Mouse (Mus musculus) liver, embryonic 13.5 days (tissue): ENCODE data around the gene Tlcd2. TPM values are rescaled to one million over a fixed set of nuclear protein-coding genes. Genes with fewer than 3 reads are reported as not detected.

Experiments used
- ATAC-seq: fragments of 200-750 bp; cut with Nextera tagmentation; 2 replicates; pipeline ENCODE4 v1.8.0; 2017; ENCODE audit warnings: low read depth, mild to moderate bottlenecking, moderate number of reproducible peaks, moderate library complexity
- DNase-seq: peaks from one replicate; pipeline ENCODE4 v3.0.0; 2022
- H3K27ac ChIP-seq: fragments of 300-500 bp; sonication (generic); 2 replicates; pipeline ENCODE4 v1.5.1; 2015; ENCODE audit warnings: moderate library complexity, mild to moderate bottlenecking, inconsistent platforms
- H3K27me3 ChIP-seq: fragments of 300-500 bp; sonication (generic); 2 replicates; pipeline ENCODE4 v1.6.1; 2015; ENCODE audit warnings: mild to moderate bottlenecking, inconsistent platforms
- H3K36me3 ChIP-seq: fragments of 300-500 bp; sonication (generic); 2 replicates; pipeline ENCODE4 v1.6.1; 2015; ENCODE audit warnings: mild to moderate bottlenecking, inconsistent platforms
- H3K4me1 ChIP-seq: fragments of 300-500 bp; sonication (generic); replicated peaks from 2 replicates; pipeline ENCODE4 v1.6.1; 2015; ENCODE audit warnings: inconsistent platforms
- H3K4me2 ChIP-seq: fragments of 300-500 bp; sonication (generic); 2 replicates; pipeline ENCODE4 v1.6.1; 2015; ENCODE audit warnings: inconsistent platforms, mild to moderate bottlenecking, moderate library complexity
- H3K4me3 ChIP-seq: fragments of 300-500 bp; sonication (generic); replicated peaks from 2 replicates; pipeline ENCODE4 v1.5.1; 2015; ENCODE audit warnings: mild to moderate bottlenecking, inconsistent platforms
- H3K9ac ChIP-seq: fragments of 300-500 bp; sonication (generic); 2 replicates; pipeline ENCODE4 v1.6.1; 2015; ENCODE audit warnings: mild to moderate bottlenecking, inconsistent platforms
- H3K9me3 ChIP-seq: fragments of 300-500 bp; sonication (generic); replicated peaks from 2 replicates; pipeline ENCODE4 v1.6.1; 2016; ENCODE audit warnings: inconsistent platforms
- WGBS: fragments of 180-500 bp; shearing (Covaris S2); methylation state at CpG from one replicate; pipeline ENCODE4 v1.1.7; 2015; ENCODE audit not compliant: insufficient replicate concordance; 5-methylcytosine and 5-hydroxymethylcytosine counted together
- polyA plus RNA-seq: library from polyadenylated mRNA; unstranded; fragments of >200 nt; fragmentation: Nextera tagmentation; extraction: Ambion mirVana; gene quantifications from 2 replicates; pipeline ENCODE4 v1.2.1, GENCODE M21; 2015

Tlcd2 gene
- polyA plus RNA-seq, 1 experiment from 2014 or later: 18.8 TPM

GRCm38 (mm10) chr11:75429019-75429705, 32.4 kb upstream of the Tlcd2 start:
- ATAC-seq (no peak), DNase-seq (no peak)
- Histone ChIP-seq H3K4me2 (no peak overlapping the region), H3K36me3 (peaks cover 30% of the 10 kb centered on the region), H3K9me3 (peaks cover under 1% of the 10 kb centered on the region; the same call in 1 of the 2 replicates), H3K27me3 (no peaks in the 10 kb centered on the region), H3K9ac (no peak overlapping the region), H3K4me3 (no peak overlapping the region), H3K4me1 (peaks cover 12% of the 10 kb centered on the region), H3K27ac (no peak overlapping the region)
- WGBS: 27% methylated on average over 9 of the region's 9 CpGs

DNA sequence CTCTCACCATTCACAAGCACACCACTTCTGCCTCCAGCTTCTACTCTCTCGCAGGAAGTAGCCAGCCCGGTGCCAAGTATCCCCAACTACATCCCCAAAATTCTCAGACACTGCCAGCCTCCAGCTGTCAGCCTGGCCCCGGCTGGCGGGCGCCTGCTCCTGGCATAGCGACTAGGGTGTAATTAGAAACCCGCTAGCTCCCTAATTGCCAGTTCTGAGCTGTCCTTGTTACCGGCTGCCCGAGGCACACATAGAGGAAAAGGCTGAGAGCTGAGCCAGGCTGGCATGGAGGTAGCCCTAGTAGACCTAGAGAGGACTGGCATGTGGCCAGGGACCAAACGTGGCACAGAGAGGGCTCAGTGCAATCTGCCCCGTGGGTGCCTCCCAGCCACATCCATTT, 30.2 kb upstream of the Tlcd2 start:
- ATAC-seq: no peak
- no peak for DNase-seq

GRCm38 (mm10) chr11:75434138-75434537, 27.4 kb upstream of the Tlcd2 start:
- Histone ChIP-seq H3K4me2 (no peak overlapping the region), H3K27ac (0 out of 2 replicates have a peak overlapping the region, but pooled peaks have one; percentile 23), H3K9ac (no peak overlapping the region), H3K27me3 (no peaks in the 10 kb centered on the region), H3K4me1 (0 out of 2 replicates have a peak, but pooled peaks cover 6% of the 10 kb centered on the region), H3K36me3 (peaks cover 61% of the 10 kb centered on the region), H3K9me3 (peaks cover 10% of the 10 kb centered on the region), H3K4me3 (no peak overlapping the region)
- DNase-seq (no peak), ATAC-seq (no peak)
- 79% methylated on average over 5 of the region's 5 CpGs for WGBS

More for the DNA sequence above, 30.2 kb upstream of the Tlcd2 start:
- Histone ChIP-seq H3K27ac (no peak overlapping the region), H3K4me1 (peaks cover 4% of the 10 kb centered on the region), H3K4me3 (no peak overlapping the region), H3K9ac (no peak overlapping the region), H3K27me3 (no peaks in the 10 kb centered on the region), H3K36me3 (peaks cover 51% of the 10 kb centered on the region), H3K9me3 (peaks cover 10% of the 10 kb centered on the region), H3K4me2 (no peak overlapping the region)
- 77% methylated on average over 11 of the region's 11 CpGs for WGBS

- Histone ChIP-seq H3K4me3 (peak overlapping the region; percentile 56), H3K27ac (peak overlapping the region; percentile 67)
- no peak for ATAC-seq
These were observed 23.3 kb upstream of the Tlcd2 start for GRCm38 (mm10) chr11:75438194-75438593.

GRCm38 (mm10) chr11:75438804-75439203, 22.7 kb upstream of the Tlcd2 start:
- 87% methylated on average over 3 of the region's 3 CpGs for WGBS
- H3K9me3 ChIP-seq: peaks cover 10% of the 10 kb centered on the region
- peak overlapping the region; percentile 55 for H3K9ac ChIP-seq
- peak overlapping the region; percentile 67 for H3K27ac ChIP-seq
- peaks cover 73% of the 10 kb centered on the region for H3K36me3 ChIP-seq
- peak overlapping the region; percentile 54 for H3K4me2 ChIP-seq
- peaks cover 40% of the 10 kb centered on the region for H3K4me1 ChIP-seq
- H3K27me3 ChIP-seq: no peaks in the 10 kb centered on the region
- DNase-seq: no peak
- H3K4me3 ChIP-seq: peak overlapping the region; percentile 56
- no peak for ATAC-seq

More at GRCm38 (mm10) chr11:75438194-75438593, 23.3 kb upstream of the Tlcd2 start:
- 58% methylated on average over 13 of the region's 13 CpGs for WGBS
- no peak for DNase-seq
- no peaks in the 10 kb centered on the region for H3K27me3 ChIP-seq
- peaks cover 36% of the 10 kb centered on the region for H3K4me1 ChIP-seq
- H3K36me3 ChIP-seq: peaks cover 70% of the 10 kb centered on the region
- H3K9ac ChIP-seq: peak overlapping the region; percentile 56
- H3K4me2 ChIP-seq: peak overlapping the region; percentile 54
- peaks cover 10% of the 10 kb centered on the region for H3K9me3 ChIP-seq

GRCm38 (mm10) chr11:75439363-75439762, 22.2 kb upstream of the Tlcd2 start, which contains the start of gene Serpinf2:
Gene Serpinf2, minus strand, starts transcription at chr11:75439591.
- peak within 1 kb of the TSS; percentile 56 for H3K9ac ChIP-seq
- peaks cover 73% of the 10 kb centered on the region for H3K36me3 ChIP-seq
- H3K27ac ChIP-seq: peak within 1 kb of the TSS; percentile 67
- DNase-seq (no peak), ATAC-seq (peak; percentile 60)
- H3K4me2 ChIP-seq: peak within 1 kb of the TSS; percentile 54
- H3K27me3 ChIP-seq: no peaks in the 10 kb centered on the region
- H3K9me3 ChIP-seq: peaks cover 7% of the 10 kb centered on the region
- peaks cover 44% of the 10 kb centered on the region for H3K4me1 ChIP-seq
- WGBS: 79% methylated on average over 6 of the region's 6 CpGs
- H3K4me3 ChIP-seq: peak within 1 kb of the TSS; percentile 56

- H3K4me3 ChIP-seq: no peak overlapping the region
- DNase-seq (no peak), ATAC-seq (no peak)
- H3K9me3 ChIP-seq: 0 out of 2 replicates have a peak, but pooled peaks cover 2% of the 10 kb centered on the region
- no peaks in the 10 kb centered on the region for H3K27me3 ChIP-seq
- peak overlapping the region; percentile 64 for H3K27ac ChIP-seq
- peaks cover 73% of the 10 kb centered on the region for H3K36me3 ChIP-seq
- 0 out of 2 replicates have a peak overlapping the region, but pooled peaks have one; percentile 5 for H3K9ac ChIP-seq
- WGBS: 81% methylated on average over 3 of the region's 3 CpGs
- peaks cover 50% of the 10 kb centered on the region for H3K4me1 ChIP-seq
- no peak overlapping the region for H3K4me2 ChIP-seq
These were observed 21.6 kb upstream of the Tlcd2 start for GRCm38 (mm10) chr11:75439951-75440350.

- Histone ChIP-seq H3K9me3 (no peaks in the 10 kb centered on the region), H3K9ac (no peak overlapping the region), H3K27ac (peak overlapping the region; percentile 64; the same call in 1 of the 2 replicates), H3K4me2 (no peak overlapping the region), H3K4me1 (peaks cover 58% of the 10 kb centered on the region), H3K36me3 (peaks cover 73% of the 10 kb centered on the region), H3K4me3 (no peak overlapping the region), H3K27me3 (no peaks in the 10 kb centered on the region)
- DNase-seq (no peak), ATAC-seq (no peak)
- whole genome bisulfite sequencing: 77% methylated on average over 7 of the region's 7 CpGs
These were observed 20.5 kb upstream of the Tlcd2 start for GRCm38 (mm10) chr11:75441034-75441433.

GRCm38 (mm10) chr11:75441601-75442000, 19.9 kb upstream of the Tlcd2 start:
- peaks cover 56% of the 10 kb centered on the region for H3K4me1 ChIP-seq
- no peak for DNase-seq
- no peak for ATAC-seq
- no peaks in the 10 kb centered on the region for H3K9me3 ChIP-seq
- no peak overlapping the region; the same call in 1 of the 2 replicates for H3K9ac ChIP-seq
- H3K4me2 ChIP-seq: no peak overlapping the region
- H3K27ac ChIP-seq: peak overlapping the region; percentile 64; the same call in 1 of the 2 replicates
- peaks cover 73% of the 10 kb centered on the region for H3K36me3 ChIP-seq
- no peaks in the 10 kb centered on the region for H3K27me3 ChIP-seq
- no peak overlapping the region for H3K4me3 ChIP-seq
- WGBS: 92% methylated on average over 16 of the region's 16 CpGs

GRCm38 (mm10) chr11:75443711-75444110, 17.8 kb upstream of the Tlcd2 start:
- DNase-seq (no peak), ATAC-seq (peak; percentile 73)
- H3K27me3 ChIP-seq: no peaks in the 10 kb centered on the region
- peaks cover 87% of the 10 kb centered on the region for H3K36me3 ChIP-seq
- H3K27ac ChIP-seq: peak overlapping the region; percentile 74
- no peaks in the 10 kb centered on the region for H3K9me3 ChIP-seq
- H3K4me3 ChIP-seq: no peak overlapping the region
- WGBS: 86% methylated on average over 8 of the region's 8 CpGs
- H3K4me1 ChIP-seq: peaks cover 70% of the 10 kb centered on the region
- no peak overlapping the region for H3K9ac ChIP-seq
- no peak overlapping the region for H3K4me2 ChIP-seq

DNA sequence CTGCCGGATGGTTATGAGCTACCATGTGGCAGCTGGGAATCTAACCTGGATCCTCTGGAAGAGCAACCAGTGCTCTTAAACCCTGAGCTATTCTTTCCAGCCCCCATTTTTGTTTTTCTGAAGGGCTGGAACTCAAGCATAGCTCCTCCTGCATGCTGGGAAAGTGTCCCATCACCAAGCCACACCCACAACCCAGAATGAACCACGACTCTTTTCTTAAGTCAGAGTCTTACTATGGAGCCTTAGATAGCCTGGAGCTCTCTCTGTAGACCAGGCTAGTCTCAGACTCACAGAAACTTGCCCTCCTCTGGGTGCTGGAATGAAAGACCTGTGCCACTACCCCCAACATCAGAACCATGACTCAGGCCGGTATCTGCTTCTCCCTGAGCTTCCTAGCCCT, 12.9 kb upstream of the Tlcd2 start:
- peaks cover 87% of the 10 kb centered on the region for H3K4me1 ChIP-seq
- 35% methylated on average over 3 of the region's 3 CpGs for WGBS
- H3K4me3 ChIP-seq: peak overlapping the region; percentile 60

More for the DNA sequence above, 12.9 kb upstream of the Tlcd2 start:
- peak overlapping the region; percentile 83 for H3K9ac ChIP-seq
- ATAC-seq: peak; percentile 13
- H3K4me2 ChIP-seq: peak overlapping the region; percentile 100
- H3K27ac ChIP-seq: peak overlapping the region; percentile 99
- peaks cover 81% of the 10 kb centered on the region for H3K36me3 ChIP-seq
- no peaks in the 10 kb centered on the region for H3K27me3 ChIP-seq
- no peak for DNase-seq
- H3K9me3 ChIP-seq: no peaks in the 10 kb centered on the region
